ENCODE assay signal across 23 mouse cellular contexts in the genomic region with DNA sequence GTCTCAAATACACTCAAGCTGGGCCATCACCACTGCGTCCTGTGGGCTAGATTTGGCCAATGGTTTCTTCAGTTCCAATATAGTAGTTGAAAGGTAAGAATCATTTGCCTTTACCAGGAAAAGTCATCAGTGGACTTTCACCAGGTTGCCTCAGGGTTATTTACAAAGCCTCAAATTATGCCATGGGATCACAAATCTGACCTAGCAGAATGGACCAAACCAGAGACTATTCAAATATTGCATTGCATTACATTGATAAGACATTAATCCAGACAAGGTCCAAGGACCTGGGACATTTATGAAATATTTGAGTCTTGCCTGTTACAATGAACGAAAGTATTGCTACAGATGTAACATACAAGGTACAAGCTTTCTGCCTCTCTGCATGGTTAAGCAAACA. TPM values are rescaled to one million over a fixed set of nuclear protein-coding genes. Genes with fewer than 3 reads are reported as not detected.
"Had no signal": no experiment of that assay in that cellular context is flagged by ENCODE, and none has a peak within 500 bp of the region (broad histone marks: within the 10 kb centered on the region; RNA-seq: fewer than 3 reads in every experiment).

No protein-coding gene starts in this region.

- H3K27me3 ChIP-seq: neural tube, embryonic 15.5 days; stomach, embryonic 15.5 days had no signal

- H3K4me3 ChIP-seq: neural tube, embryonic 15.5 days; stomach, embryonic 15.5 days had no signal

- H3K4me1 ChIP-seq: neural tube, embryonic 15.5 days; stomach, embryonic 15.5 days had no signal

- H3K9me3 ChIP-seq: neural tube, embryonic 15.5 days; stomach, embryonic 15.5 days had no signal

- H3K4me2 ChIP-seq: neural tube, embryonic 15.5 days; stomach, embryonic 15.5 days had no signal

- H3K36me3 ChIP-seq: neural tube, embryonic 15.5 days; stomach, embryonic 15.5 days had no signal

- H3K9ac ChIP-seq: neural tube, embryonic 15.5 days; stomach, embryonic 15.5 days had no signal

- H3K27ac ChIP-seq: neural tube, embryonic 15.5 days; stomach, embryonic 15.5 days; stomach, postnatal 0 days had no signal

- DNase-seq: retina, postnatal 1 day; right cerebral cortex, adult 18-20 months; right cerebral cortex, postnatal 14 days; right cerebral cortex, postnatal 25 days; right cerebral cortex, postnatal 4 days; spleen, adult 18-20 months; thymus, adult 18-20 months; thymus, adult 2 months; thymus, postnatal 14 days; thymus, postnatal 25 days; thymus, postnatal 36 days; thymus, postnatal 4 days had no signal

RNA-seq across cellular contexts. Expression of a gene that starts 17.1 kb away (rescaled TPM):
- total RNA-seq: neutrophil, adult 5-6 weeks had no signal
- polyA plus RNA-seq: neural tube, embryonic 14.5 days; neural tube, embryonic 15.5 days; spleen, adult 2 months; testis, adult 2 months; urinary bladder, adult 2 months had no signal

RNA-seq across cellular contexts. Expression of a gene that starts 37.0 kb away (rescaled TPM):
- total RNA-seq: neutrophil, adult 5-6 weeks had no signal
- polyA plus RNA-seq: neural tube, embryonic 14.5 days; neural tube, embryonic 15.5 days; small intestine, adult 2 months; spleen, adult 2 months; stomach, embryonic 14.5 days; stomach, embryonic 15.5 days; stomach, postnatal 0 days; thymus, postnatal 0 days had no signal

RNA-seq across cellular contexts. Expression of a gene that starts 49.1 kb away (rescaled TPM):
- total RNA-seq: neutrophil, adult 5-6 weeks had no signal
- polyA plus RNA-seq: neural tube, embryonic 14.5 days; neural tube, embryonic 15.5 days; small intestine, adult 2 months; spleen, adult 2 months; thymus, adult 2 months; thymus, postnatal 0 days had no signal
